Comparison of ENCODE assay signal across 14 mouse cellular contexts in the genomic region with DNA sequence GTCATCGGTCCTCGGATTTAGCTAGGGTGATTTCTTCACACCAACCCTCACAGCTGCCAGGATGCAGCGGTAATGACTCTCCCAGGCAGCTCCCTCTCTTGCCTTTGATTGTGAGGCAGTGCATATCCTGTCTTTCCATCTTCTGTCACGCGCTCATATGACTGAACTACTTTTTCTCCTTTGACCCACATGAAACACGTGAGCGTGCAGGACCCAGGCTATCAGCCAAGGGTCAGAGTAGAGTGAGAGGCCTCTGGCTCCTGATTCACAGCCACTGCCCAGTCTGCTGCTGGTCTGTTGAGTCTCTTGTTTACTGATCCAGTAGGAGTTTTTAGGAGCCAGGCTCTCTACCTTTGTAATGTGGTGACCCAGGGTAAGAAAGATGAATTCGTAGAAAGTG.
A peak's percentile ranks its signal among the peaks of the same experiment; 100 is the strongest.
DNase-seq lines count a peak whose midpoint lies in the region; ATAC-seq and TF ChIP-seq lines count a peak whose summit lies in the region.
"Had no signal": no experiment of that assay in that cellular context is flagged by ENCODE, and none has a peak within 500 bp of the region (broad histone marks: within the 10 kb centered on the region; RNA-seq: fewer than 3 reads in every experiment).

No protein-coding gene starts in this region.

- H3K4me2 ChIP-seq in heart, embryonic 11.5 days: no peak overlapping the region
- no peak overlapping the region for H3K4me2 ChIP-seq in stomach, postnatal 0 days (replicated peaks; ENCODE audit: low read depth)
- no peak overlapping the region for H3K4me2 ChIP-seq in forebrain, postnatal 0 days (ENCODE audit: low read depth)
- H3K4me2 ChIP-seq: embryonic facial prominence, embryonic 15.5 days; forebrain, embryonic 13.5 days; lung, embryonic 14.5 days; midbrain, embryonic 15.5 days had no signal

- no peak overlapping the region for H3K9ac ChIP-seq in heart, adult 2 months (ENCODE audit: low read depth, low read length)
- H3K9ac ChIP-seq in heart, embryonic 11.5 days (ENCODE audit: low read depth, low read length): no peak overlapping the region
- no peak overlapping the region for H3K9ac ChIP-seq in stomach, postnatal 0 days (ENCODE audit: low read length)
- H3K9ac ChIP-seq in forebrain, postnatal 0 days: no peak overlapping the region
- H3K9ac ChIP-seq: embryonic facial prominence, embryonic 15.5 days; forebrain, embryonic 13.5 days; lung, embryonic 14.5 days; midbrain, embryonic 15.5 days had no signal

- TF ChIP-seq EP300 in heart, adult 2 months (IDR thresholded peaks at IDR 0.05; ENCODE audit: insufficient read depth, low read depth, low read length): 0 out of 2 replicates have a peak, but pooled peaks have one; percentile 57
- no peak for TF ChIP-seq EP300 in stomach, postnatal 0 days (optimal IDR thresholded peaks at IDR 0.05)

- H3K27ac ChIP-seq in heart, adult 2 months: peak overlapping the region; percentile 49
- no peak overlapping the region for H3K27ac ChIP-seq in heart, embryonic 11.5 days (ENCODE audit: low read depth, low read length)
- H3K27ac ChIP-seq in stomach, postnatal 0 days (replicated peaks): no peak overlapping the region
- no peak overlapping the region for H3K27ac ChIP-seq in forebrain, postnatal 0 days (ENCODE audit: low read depth, low read length)
- H3K27ac ChIP-seq: embryonic facial prominence, embryonic 15.5 days; forebrain, embryonic 13.5 days; midbrain, embryonic 15.5 days had no signal

- 38% methylated on average over 8 of the region's 8 CpGs for WGBS in heart, adult 2 months
- 88% methylated on average over 8 of the region's 8 CpGs for WGBS in heart, embryonic 11.5 days (ENCODE audit: insufficient replicate concordance)
- 85% methylated on average over 8 of the region's 8 CpGs for whole genome bisulfite sequencing in stomach, postnatal 0 days
- 89% methylated on average over 8 of the region's 8 CpGs for WGBS in forebrain, postnatal 0 days

- TF ChIP-seq CTCF in heart, adult 2 months (IDR thresholded peaks at IDR 0.05): no peak
- TF ChIP-seq CTCF in stomach, postnatal 0 days (IDR thresholded peaks at IDR 0.05; ENCODE audit: low read depth): no peak
- no peak for TF ChIP-seq CTCF in forebrain, postnatal 0 days (IDR thresholded peaks at IDR 0.05; ENCODE audit: low read depth)

- H3K9me3 ChIP-seq in heart, embryonic 11.5 days (replicated peaks; ENCODE audit: control insufficient read depth, low read length): no peaks in the 10 kb centered on the region
- H3K9me3 ChIP-seq in stomach, postnatal 0 days (ENCODE audit: control insufficient read depth, low read length): no peaks in the 10 kb centered on the region
- H3K9me3 ChIP-seq in forebrain, postnatal 0 days (ENCODE audit: low read length): no peaks in the 10 kb centered on the region
- H3K9me3 ChIP-seq: embryonic facial prominence, embryonic 15.5 days; forebrain, embryonic 13.5 days; midbrain, embryonic 15.5 days had no signal

- no peak overlapping the region for H3K4me3 ChIP-seq in heart, adult 2 months
- no peak overlapping the region for H3K4me3 ChIP-seq in heart, embryonic 11.5 days (ENCODE audit: low read depth, low read length)
- H3K4me3 ChIP-seq in stomach, postnatal 0 days (ENCODE audit: low read depth, low read length): no peak overlapping the region
- no peak overlapping the region for H3K4me3 ChIP-seq in forebrain, postnatal 0 days (ENCODE audit: low read depth, low read length)
- H3K4me3 ChIP-seq: embryonic facial prominence, embryonic 15.5 days; forebrain, embryonic 13.5 days; midbrain, embryonic 15.5 days had no signal

- no peaks in the 10 kb centered on the region for H3K79me2 ChIP-seq in heart, adult 2 months (replicated peaks; ENCODE audit: control insufficient read depth, insufficient read depth, low read length)

- peaks cover 2% of the 10 kb centered on the region for H3K36me3 ChIP-seq in heart, adult 2 months (ENCODE audit: control insufficient read depth, insufficient read depth, low read length)
- H3K36me3 ChIP-seq in heart, embryonic 11.5 days (ENCODE audit: control insufficient read depth, insufficient read depth, low read length): peaks cover 11% of the 10 kb centered on the region
- peaks cover 21% of the 10 kb centered on the region; the same call in 1 of the 2 replicates for H3K36me3 ChIP-seq in stomach, postnatal 0 days (ENCODE audit: control insufficient read depth, insufficient read depth, low read length)
- peaks cover 4% of the 10 kb centered on the region for H3K36me3 ChIP-seq in forebrain, postnatal 0 days (ENCODE audit: insufficient read depth)
- H3K36me3 ChIP-seq: midbrain, embryonic 15.5 days had no signal

- intact Hi-C loops in heart, adult 2 months (cut with DNase I): no loop called here

- no peaks in the 10 kb centered on the region for H3K27me3 ChIP-seq in heart, adult 2 months (ENCODE audit: control insufficient read depth, insufficient read depth, low read length)
- H3K27me3 ChIP-seq in heart, embryonic 11.5 days (ENCODE audit: control insufficient read depth, insufficient read depth, low read length): no peaks in the 10 kb centered on the region
- no peaks in the 10 kb centered on the region for H3K27me3 ChIP-seq in stomach, postnatal 0 days (ENCODE audit: control insufficient read depth, insufficient read depth, low read length)
- no peaks in the 10 kb centered on the region for H3K27me3 ChIP-seq in forebrain, postnatal 0 days (ENCODE audit: insufficient read depth, low read length)
- H3K27me3 ChIP-seq: embryonic facial prominence, embryonic 15.5 days; forebrain, embryonic 13.5 days; midbrain, embryonic 15.5 days had no signal

- TF ChIP-seq POLR2A in heart, adult 2 months (IDR thresholded peaks at IDR 0.05; ENCODE audit: insufficient read depth, low read depth, low read length): no peak

- peak; percentile 54 for DNase-seq in adrenal gland, adult 2 months
- no peak for DNase-seq in adrenal gland, postnatal 25 days
- DNase-seq in heart, adult 2 months: peak in 1 of 2 experiments; percentile 66
- peak; percentile 42 for DNase-seq in lung, postnatal 36 days
- no peak for DNase-seq in lung, postnatal 10 days
- DNase-seq in stomach, postnatal 0 days (ENCODE audit: low spot score): no peak
- no peak for DNase-seq in forebrain, postnatal 0 days
- DNase-seq: cerebellum, adult 8-10 months; lung, embryonic 14.5 days; right cerebral cortex, postnatal 14 days had no signal

- no peak for ATAC-seq in heart, embryonic 11.5 days (replicated peaks; ENCODE audit: insufficient number of reproducible peaks, low FRiP score, low TSS enrichment)
- ATAC-seq in stomach, postnatal 0 days (ENCODE audit: low FRiP score, low TSS enrichment): peak; percentile 33; the same call in 1 of the 2 replicates
- no peak for ATAC-seq in forebrain, postnatal 0 days
- ATAC-seq: forebrain, embryonic 13.5 days; midbrain, embryonic 15.5 days had no signal

- H3K4me1 ChIP-seq in heart, adult 2 months (ENCODE audit: control insufficient read depth, insufficient read depth, low read length): no peaks in the 10 kb centered on the region; the same call in none of the 2 replicates
- H3K4me1 ChIP-seq in heart, embryonic 11.5 days (ENCODE audit: control insufficient read depth, insufficient read depth, low read length): no peaks in the 10 kb centered on the region
- H3K4me1 ChIP-seq in stomach, postnatal 0 days (replicated peaks; ENCODE audit: control insufficient read depth, insufficient read depth): no peaks in the 10 kb centered on the region
- H3K4me1 ChIP-seq in forebrain, postnatal 0 days (ENCODE audit: insufficient read depth): no peaks in the 10 kb centered on the region

Comparison
In these comparisons a context has a peak if more than half of its experiments do, and no peak if none do; other contexts are left out.
1. DNase-seq: peak in adrenal gland, adult 2 months (single experiment) and lung, postnatal 36 days (single experiment); none in adrenal gland, postnatal 25 days (single experiment), lung, postnatal 10 days (single experiment), stomach, postnatal 0 days (single experiment) and forebrain, postnatal 0 days (single experiment).